Mouse (Mus musculus): Measurements from ENCODE around the gene Erbb3. TPM values are rescaled to one million over a fixed set of nuclear protein-coding genes. Genes with fewer than 3 reads are reported as not detected.
"Not testable (repeated sequence)": the region's sequence is repeated elsewhere in the genome, so short reads cannot be mapped to it uniquely, and the experiment has no call there.

The Erbb3 gene
- polyA plus RNA-seq (2015; fragmentation: Nextera tagmentation; extraction: Ambion mirVana): 0.13 and 0.19 TPM in 2 replicates

DNA sequence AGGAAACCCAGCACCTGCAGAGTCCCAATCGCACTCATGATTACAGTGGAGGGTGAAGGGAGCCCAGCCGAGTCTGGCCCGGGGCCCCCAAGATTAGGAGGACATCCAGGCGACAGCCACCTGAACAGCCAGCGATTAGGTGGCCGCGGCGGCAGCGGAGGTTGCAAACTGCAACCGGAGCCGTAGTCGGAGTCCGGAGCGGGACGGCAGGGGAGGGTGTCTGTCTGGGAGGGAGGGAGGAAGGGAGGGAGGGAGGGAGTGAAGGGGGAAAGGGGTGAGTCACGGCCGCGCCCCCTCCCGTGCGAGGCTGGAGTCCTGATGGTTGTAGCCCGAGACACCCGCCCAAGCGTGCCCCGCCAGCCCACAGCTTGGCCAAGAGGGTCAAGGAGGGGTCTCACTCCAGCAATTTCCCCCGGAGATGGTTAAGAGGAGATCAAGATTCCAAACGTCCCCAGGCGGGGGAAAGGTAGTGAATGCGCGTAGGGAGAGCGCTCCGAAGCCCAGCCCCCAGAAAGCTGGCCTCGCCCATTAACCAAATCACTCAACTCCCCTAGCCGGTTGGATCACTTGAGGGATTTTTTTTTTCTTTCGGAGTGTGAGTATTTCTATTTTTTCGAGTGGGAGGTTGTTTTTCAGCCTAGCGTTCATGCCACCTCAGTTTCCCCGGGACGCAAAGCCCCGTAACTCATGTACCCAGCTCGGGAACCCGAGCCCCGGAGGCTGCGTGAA is at the start of gene Erbb3:
Gene Erbb3 (minus strand): TSS at position 189 of the 729 bp plus-strand sequence.
- peaks cover 18% of the 10 kb centered on the region for H3K4me1 ChIP-seq (replicated peaks)
- H3K9me3 ChIP-seq: no peaks in the 10 kb centered on the region
- peak; percentile 43 for ATAC-seq
- H3K9ac ChIP-seq (replicated peaks): peak within 1 kb of the TSS; percentile 62
- H3K4me3 ChIP-seq (replicated peaks): peak within 1 kb of the TSS; percentile 62
- H3K36me3 ChIP-seq: no peaks in the 10 kb centered on the region
- peak within 1 kb of the TSS; percentile 93 for H3K4me2 ChIP-seq (replicated peaks)
- H3K27ac ChIP-seq: no peak within 1 kb of the TSS
- peaks cover 62% of the 10 kb centered on the region for H3K27me3 ChIP-seq
- under 1% methylated on average over 43 of the region's 43 CpGs for WGBS

DNA sequence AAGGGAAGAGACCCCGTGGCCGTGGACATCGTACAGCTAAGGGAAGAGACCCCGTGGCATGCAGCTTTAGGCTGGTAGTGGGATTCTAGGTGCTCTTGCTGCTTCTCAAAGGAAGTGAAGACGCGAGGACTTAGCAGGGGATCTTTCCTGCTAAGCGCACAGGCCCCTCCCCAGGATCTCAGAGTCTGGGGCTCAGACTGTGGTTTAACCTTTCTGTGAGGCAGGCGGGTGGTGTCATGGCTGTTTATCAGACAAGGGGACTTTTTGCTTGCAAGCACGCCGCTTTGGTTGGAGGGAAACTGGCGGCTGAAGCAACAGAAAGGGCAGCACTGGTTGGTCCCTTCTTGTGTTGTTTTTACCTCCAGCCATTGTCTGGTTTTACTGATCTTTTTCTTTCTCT is 47.6 kb upstream of the Erbb3 start:
- H3K27me3 ChIP-seq: no peaks in the 10 kb centered on the region; the same call in 1 of the 2 replicates
- no peak overlapping the region for H3K4me3 ChIP-seq (replicated peaks)
- 0 out of 2 replicates have a peak, but pooled peaks have one; percentile 21 for ATAC-seq
- H3K4me1 ChIP-seq (replicated peaks): peaks cover 10% of the 10 kb centered on the region; the same call in 1 of the 2 replicates
- no peaks in the 10 kb centered on the region for H3K9me3 ChIP-seq
- peaks cover 78% of the 10 kb centered on the region for H3K36me3 ChIP-seq
- H3K4me2 ChIP-seq (replicated peaks): peak overlapping the region; percentile 21
- 5% methylated on average over 11 of the region's 11 CpGs for WGBS
- peak overlapping the region; percentile 17; the same call in 1 of the 2 replicates for H3K9ac ChIP-seq (replicated peaks)
- H3K27ac ChIP-seq: no peak overlapping the region

GRCm38 (mm10) chr10:128636561-128636960 is 47.1 kb upstream of the Erbb3 start:
- ATAC-seq: no peak
- no peaks in the 10 kb centered on the region; the same call in 1 of the 2 replicates for H3K27me3 ChIP-seq
- H3K36me3 ChIP-seq: peaks cover 74% of the 10 kb centered on the region
- peaks cover 10% of the 10 kb centered on the region; the same call in 1 of the 2 replicates for H3K4me1 ChIP-seq (replicated peaks)
- no peak overlapping the region for H3K9ac ChIP-seq (replicated peaks)
- no peak overlapping the region for H3K27ac ChIP-seq
- 58% methylated on average over 6 of the region's 6 CpGs for WGBS
- no peaks in the 10 kb centered on the region for H3K9me3 ChIP-seq
- no peak overlapping the region for H3K4me2 ChIP-seq (replicated peaks)
- no peak overlapping the region for H3K4me3 ChIP-seq (replicated peaks)

GRCm38 (mm10) chr10:128635697-128636096 is 46.2 kb upstream of the Erbb3 start:
- Histone ChIP-seq H3K9ac (replicated peaks) (no peak overlapping the region), H3K9me3 (no peaks in the 10 kb centered on the region), H3K27me3 (no peaks in the 10 kb centered on the region; the same call in 1 of the 2 replicates), H3K4me3 (replicated peaks) (no peak overlapping the region), H3K36me3 (peaks cover 66% of the 10 kb centered on the region), H3K4me1 (replicated peaks) (peaks cover 10% of the 10 kb centered on the region; the same call in 1 of the 2 replicates), H3K27ac (no peak overlapping the region), H3K4me2 (replicated peaks) (no peak overlapping the region)
- no peak for ATAC-seq
- WGBS: 97% methylated on average over 13 of the region's 13 CpGs

DNA sequence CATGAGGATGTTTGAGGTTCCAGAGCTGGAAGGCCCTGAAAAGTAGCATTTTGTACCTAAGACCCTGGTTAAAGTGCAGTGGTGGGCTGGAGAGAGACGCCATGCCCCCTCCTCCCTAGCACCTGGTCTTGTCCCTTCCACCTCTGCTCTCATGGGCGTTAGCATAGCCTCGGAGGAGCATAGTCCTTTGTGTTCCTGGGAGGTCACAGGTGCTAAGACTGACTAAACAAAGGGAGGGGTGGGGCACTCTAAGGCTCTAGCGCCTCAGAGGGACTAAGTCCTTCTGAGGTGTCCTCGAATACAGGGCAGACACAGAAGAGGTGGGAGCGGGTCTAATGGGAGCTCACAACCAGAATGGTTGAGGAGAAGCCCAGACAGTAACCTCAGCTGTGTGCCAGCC is 42.1 kb upstream of the Erbb3 start:
- Histone ChIP-seq H3K4me1 (replicated peaks) (no peaks in the 10 kb centered on the region), H3K27ac (no peak overlapping the region), H3K9me3 (no peaks in the 10 kb centered on the region), H3K4me3 (replicated peaks) (no peak overlapping the region), H3K27me3 (no peaks in the 10 kb centered on the region; the same call in 1 of the 2 replicates), H3K9ac (replicated peaks) (0 out of 2 replicates have a peak overlapping the region, but pooled peaks have one; percentile 3), H3K36me3 (peaks cover 41% of the 10 kb centered on the region), H3K4me2 (replicated peaks) (no peak overlapping the region)
- 24% methylated on average over 6 of the region's 6 CpGs for WGBS
- no peak for ATAC-seq

DNA sequence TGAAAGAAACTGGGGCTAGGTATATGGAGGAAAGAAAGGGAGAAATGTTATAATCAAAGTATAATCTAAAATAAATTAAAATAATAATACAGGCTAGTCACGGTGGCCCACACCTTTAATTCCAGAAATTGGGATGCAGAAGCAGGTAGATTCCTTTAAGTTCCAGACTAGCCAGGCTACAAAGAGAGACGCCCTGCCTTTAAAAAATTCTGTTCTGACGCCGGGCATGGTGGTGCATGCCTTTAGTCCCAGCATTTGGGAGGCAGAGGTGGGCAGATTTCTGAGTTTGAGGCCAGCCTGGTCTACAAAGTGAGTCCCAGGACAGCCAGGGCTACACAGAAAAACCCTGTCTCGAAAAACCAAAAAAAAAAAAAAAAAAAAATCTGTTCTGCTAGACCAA is 40.9 kb upstream of the Erbb3 start:
- not testable (repeated sequence) for ATAC-seq; H3K4me2 ChIP-seq (replicated peaks); H3K4me1 ChIP-seq (replicated peaks); H3K27me3 ChIP-seq; H3K4me3 ChIP-seq (replicated peaks); H3K9ac ChIP-seq (replicated peaks); H3K27ac ChIP-seq; H3K9me3 ChIP-seq
- WGBS: 86% methylated on average over 5 of the region's 5 CpGs
- H3K36me3 ChIP-seq: peaks cover 29% of the 10 kb centered on the region

- no peak overlapping the region for H3K4me3 ChIP-seq (replicated peaks)
- H3K4me1 ChIP-seq (replicated peaks): peaks cover 9% of the 10 kb centered on the region
- no peaks in the 10 kb centered on the region; the same call in 1 of the 2 replicates for H3K27me3 ChIP-seq
- H3K9me3 ChIP-seq: no peaks in the 10 kb centered on the region
- ATAC-seq: no peak
- WGBS: 72% methylated on average over 2 of the region's 2 CpGs
- no peak overlapping the region for H3K4me2 ChIP-seq (replicated peaks)
- H3K36me3 ChIP-seq: peaks cover 25% of the 10 kb centered on the region
- no peak overlapping the region for H3K27ac ChIP-seq
- no peak overlapping the region for H3K9ac ChIP-seq (replicated peaks)
Observed at GRCm38 (mm10) chr10:128629746-128630145, 40.3 kb upstream of the Erbb3 start.

- no peak for ATAC-seq
- Histone ChIP-seq H3K27ac (no peak overlapping the region), H3K9me3 (no peaks in the 10 kb centered on the region), H3K9ac (replicated peaks) (no peak overlapping the region), H3K4me3 (replicated peaks) (no peak overlapping the region), H3K4me1 (replicated peaks) (peaks cover 9% of the 10 kb centered on the region), H3K27me3 (no peaks in the 10 kb centered on the region), H3K4me2 (replicated peaks) (no peak overlapping the region), H3K36me3 (peaks cover 25% of the 10 kb centered on the region)
- WGBS: 89% methylated on average over 10 of the region's 10 CpGs
Observed at GRCm38 (mm10) chr10:128627398-128628317, 38.2 kb upstream of the Erbb3 start.

- Histone ChIP-seq H3K4me3 (replicated peaks) (peak within 1 kb of the TSS; percentile 75), H3K27ac (peak within 1 kb of the TSS; percentile 84), H3K4me2 (replicated peaks) (peak within 1 kb of the TSS; percentile 91), H3K9me3 (no peaks in the 10 kb centered on the region), H3K4me1 (replicated peaks) (peaks cover 9% of the 10 kb centered on the region), H3K36me3 (peaks cover 26% of the 10 kb centered on the region), H3K27me3 (no peaks in the 10 kb centered on the region), H3K9ac (replicated peaks) (peak within 1 kb of the TSS; percentile 93)
- WGBS: under 1% methylated on average over 40 of the region's 40 CpGs
- peak; percentile 98 for ATAC-seq
Observed at GRCm38 (mm10) chr10:128626311-128627310, 37.2 kb upstream of the Erbb3 start, which contains the start of gene Rps26. Rps26 (minus strand) TSS chr10:128626747.

DNA sequence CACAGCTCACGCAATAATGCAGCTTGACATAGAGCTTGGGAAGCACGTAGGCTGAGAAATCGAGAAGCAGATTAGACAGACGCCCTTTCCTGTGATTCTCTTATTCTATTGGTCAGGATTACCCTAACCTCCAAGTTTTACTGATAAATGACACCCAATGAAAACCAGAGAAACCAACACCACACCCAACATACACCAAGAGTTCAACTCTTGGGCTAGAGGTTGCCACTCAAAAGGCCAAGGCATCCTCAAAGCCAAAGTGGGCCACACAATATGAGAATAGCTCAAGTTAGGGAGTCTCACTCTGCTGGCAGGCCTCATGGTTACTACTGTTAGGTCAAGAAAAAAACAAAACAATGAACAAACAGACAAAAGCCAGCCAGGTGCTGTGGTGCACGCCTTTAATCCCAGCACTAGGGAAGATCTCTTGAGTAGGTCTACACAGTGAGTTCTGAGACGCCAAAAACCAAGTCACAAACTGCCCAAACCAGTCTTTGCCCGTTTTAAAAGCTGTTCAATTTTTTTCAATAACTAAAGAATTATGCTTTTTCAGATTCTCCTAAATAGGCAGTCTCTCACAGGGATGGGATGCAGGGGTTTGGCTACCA is 35.9 kb upstream of the Erbb3 start:
- Histone ChIP-seq H3K27ac (no peak overlapping the region), H3K4me2 (replicated peaks) (peak overlapping the region; percentile 91), H3K4me3 (replicated peaks) (peak overlapping the region; percentile 75), H3K27me3 (no peaks in the 10 kb centered on the region), H3K9ac (replicated peaks) (peak overlapping the region; percentile 93), H3K36me3 (peaks cover 26% of the 10 kb centered on the region), H3K4me1 (replicated peaks) (peaks cover 9% of the 10 kb centered on the region), H3K9me3 (no peaks in the 10 kb centered on the region)
- 46% methylated on average over 7 of the region's 7 CpGs for WGBS
- no peak for ATAC-seq
